Mouse (Mus musculus): Measurements from ENCODE around the gene Smad3.

DNA sequence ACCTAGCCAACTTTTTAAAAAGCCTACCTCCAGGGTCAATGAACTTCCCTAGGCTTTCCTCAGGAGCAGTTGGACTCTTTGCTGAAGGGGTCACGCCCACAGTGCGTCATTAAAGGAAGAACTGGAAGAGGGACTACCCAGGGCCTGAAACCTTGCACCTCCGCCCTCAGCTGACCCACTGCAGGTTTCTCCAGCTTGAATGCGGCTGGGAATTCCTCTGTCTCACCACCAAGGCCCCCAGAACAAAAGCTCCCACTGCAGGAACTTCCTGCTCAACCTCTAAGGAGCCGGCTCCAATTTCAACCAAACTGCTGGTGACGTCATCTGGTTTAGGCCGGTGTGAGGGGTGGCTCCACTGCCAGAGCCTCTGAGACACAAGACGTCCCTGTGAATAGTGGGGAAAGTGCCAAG, 45.4 kb upstream of the Smad3 start:
- TF ChIP-seq USF1 (IDR thresholded peaks at IDR 0.05; ENCODE audit: low read depth) (no peak), MAX (IDR thresholded peaks at IDR 0.05; ENCODE audit: low read depth) (no peak), POLR2A (IDR thresholded peaks at IDR 0.05; ENCODE audit: insufficient read length, low read depth) (no peak), CEBPB (IDR thresholded peaks at IDR 0.05; ENCODE audit: insufficient read depth, poor library complexity, severe bottlenecking) (no peak), E2F4 (IDR thresholded peaks at IDR 0.05; ENCODE audit: insufficient read depth) (no peak), POLR2AphosphoS2 (IDR thresholded peaks at IDR 0.05; ENCODE audit: insufficient read length, low read depth) (no peak), MYOG (IDR thresholded peaks at IDR 0.05; ENCODE audit: control insufficient read depth in 1 of 3, insufficient read depth in 1 of 3, insufficient read length in 2 of 3, low read depth in 2 of 3) (peak in 1 of 3 experiments; percentile 28), MYOD1 (IDR thresholded peaks at IDR 0.05; ENCODE audit: control insufficient read depth in 1 of 3, insufficient read length in 2 of 3, low read depth in 2 of 3) (no peak), TCF3 (IDR thresholded peaks at IDR 0.05; ENCODE audit: insufficient read length, low read depth) (no peak)
